Mouse (Mus musculus) MEL (cell line): ENCODE measurements around the gene Ufl1. TPM values are rescaled to one million over a fixed set of nuclear protein-coding genes. Genes with fewer than 3 reads are reported as not detected.

ENCODE experiments used
- DNase-seq: peaks from one replicate; pipeline ENCODE4 v3.0.0; 2011; ENCODE audit warnings: low read depth, low spot score
- H3K27ac ChIP-seq: 2 replicates; pipeline ENCODE4 v1.5.1; 2012; ENCODE audit warnings: low read depth, mild to moderate bottlenecking, control low read depth, low read length, moderate library complexity; ENCODE audit not compliant: control insufficient read depth
- H3K27me3 ChIP-seq, 2 experiments: fragments of 150-350 bp in 1 of 2; sonication (generic) in 1 of 2; 2 replicates each; pipeline ENCODE4 v1.6.1; 2012; ENCODE audit warnings: low read length in 2 of 2, mild to moderate bottlenecking in 2 of 2, improper control_type of control experiment in 1 of 2, moderate library complexity in 1 of 2; ENCODE audit not compliant: insufficient read depth in 2 of 2, control insufficient read depth in 1 of 2
- H3K36me3 ChIP-seq, 2 experiments: 2 replicates each; pipeline ENCODE4 v1.6.1; 2012 to 2014; ENCODE audit warnings: low read length in 2 of 2, improper control_type of control experiment in 1 of 2, inconsistent platforms in 1 of 2, mild to moderate bottlenecking in 1 of 2; ENCODE audit not compliant: insufficient read depth in 2 of 2, control insufficient read depth in 1 of 2
- H3K4me1 ChIP-seq, 2 experiments: fragments of 150-350 bp in 1 of 2; sonication (generic) in 1 of 2; 2 replicates each; pipeline ENCODE4 v1.6.1; 2012; ENCODE audit warnings: low read length in 2 of 2, improper control_type of control experiment in 1 of 2, mild to moderate bottlenecking in 1 of 2; ENCODE audit not compliant: insufficient read depth in 2 of 2, control insufficient read depth in 1 of 2
- H3K4me3 ChIP-seq, 2 experiments: fragments of 150-350 bp in 1 of 2; sonication (generic) in 1 of 2; 2 replicates each; pipeline ENCODE4 v1.5.1; 2012; ENCODE audit warnings: low read depth in 2 of 2, low read length in 2 of 2, mild to moderate bottlenecking in 2 of 2, moderate library complexity in 2 of 2, control low read depth in 1 of 2, improper control_type of control experiment in 1 of 2; ENCODE audit not compliant: control insufficient read depth in 1 of 2, insufficient read depth in 1 of 2
- H3K79me2 ChIP-seq: 2 replicates; pipeline ENCODE4 v1.6.1; 2012; ENCODE audit warnings: mild to moderate bottlenecking, low read length, moderate library complexity; ENCODE audit not compliant: control insufficient read depth, poor library complexity, insufficient read depth
- H3K9ac ChIP-seq: 2 replicates; pipeline ENCODE4 v1.6.1; 2012; ENCODE audit warnings: low read depth, mild to moderate bottlenecking, control low read depth, low read length, moderate library complexity; ENCODE audit not compliant: control insufficient read depth, poor library complexity, severe bottlenecking
- H3K9me3 ChIP-seq: fragments of 150-350 bp; sonication (generic); replicated peaks from 2 replicates; pipeline ENCODE4 v1.6.1; 2012; ENCODE audit warnings: mild to moderate bottlenecking, low read length, improper control_type of control experiment, moderate library complexity; ENCODE audit not compliant: insufficient read depth
- BHLHE40 ChIP-seq: IDR thresholded peaks from 2 replicates; pipeline ENCODE4 v1.6.1; 2012; ENCODE audit warnings: low read depth, mild to moderate bottlenecking, inconsistent platforms, low read length, improper control_type of control experiment, borderline replicate concordance
- CTCF ChIP-seq, 3 experiments: IDR thresholded peaks in 2 of 3; conservative IDR thresholded peaks in 1 of 3; 2 replicates each; pipeline ENCODE4 v1.5.1; 2011 to 2012; ENCODE audit warnings: low read length in 3 of 3, low read depth in 2 of 3, mild to moderate bottlenecking in 2 of 3, improper control_type of control experiment in 1 of 3, inconsistent platforms in 1 of 3, mixed read lengths in 1 of 3, moderate library complexity in 1 of 3; ENCODE audit not compliant: control insufficient read depth in 1 of 3, insufficient read depth in 1 of 3, poor library complexity in 1 of 3, severe bottlenecking in 1 of 3
- E2F4 ChIP-seq: IDR thresholded peaks from 2 replicates; pipeline ENCODE4 v1.6.1; 2011; ENCODE audit warnings: low read depth, low read length, improper control_type of control experiment, borderline replicate concordance
- ELF1 ChIP-seq: IDR thresholded peaks from 2 replicates; pipeline ENCODE4 v1.6.1; 2014; ENCODE audit warnings: low read depth, mild to moderate bottlenecking, inconsistent platforms, low read length, improper control_type of control experiment, moderate library complexity
- EP300 ChIP-seq, 2 experiments: IDR thresholded peaks; 2 replicates each; pipeline ENCODE4 v1.6.1; 2011; ENCODE audit warnings: improper control_type of control experiment in 2 of 2, low read length in 2 of 2, low read depth in 1 of 2, mild to moderate bottlenecking in 1 of 2
- GATA1 ChIP-seq: IDR thresholded peaks from 2 replicates; pipeline ENCODE4 v1.6.1; 2011; ENCODE audit warnings: low read depth, low read length, improper control_type of control experiment
- HCFC1 ChIP-seq: IDR thresholded peaks from 2 replicates; pipeline ENCODE4 v1.6.1; 2012; ENCODE audit warnings: low read depth, mild to moderate bottlenecking, inconsistent platforms, low read length, improper control_type of control experiment, moderate library complexity
- JUND ChIP-seq: IDR thresholded peaks from 2 replicates; pipeline ENCODE4 v1.6.1; 2011; ENCODE audit warnings: low read depth, mild to moderate bottlenecking, improper control_type of control experiment, low read length
- KAT2A ChIP-seq: conservative IDR thresholded peaks from 2 replicates; pipeline ENCODE4 v1.6.1; 2012; ENCODE audit warnings: low read depth, low read length, improper control_type of control experiment, inconsistent platforms
- MAFK ChIP-seq: IDR thresholded peaks from 2 replicates; pipeline ENCODE4 v1.6.1; 2011; ENCODE audit warnings: low read depth, mild to moderate bottlenecking, low read length, improper control_type of control experiment, borderline replicate concordance
- MAZ ChIP-seq: IDR thresholded peaks from 2 replicates; pipeline ENCODE4 v1.6.1; 2012; ENCODE audit warnings: low read depth, mild to moderate bottlenecking, inconsistent platforms, low read length, improper control_type of control experiment
- MXI1 ChIP-seq: IDR thresholded peaks from 2 replicates; pipeline ENCODE4 v1.6.1; 2011; ENCODE audit warnings: mild to moderate bottlenecking, low read depth, low read length, improper control_type of control experiment
- MYB ChIP-seq: IDR thresholded peaks from 2 replicates; pipeline ENCODE4 v1.6.1; 2011; ENCODE audit warnings: mild to moderate bottlenecking, low read depth, low read length, improper control_type of control experiment
- MYC ChIP-seq: IDR thresholded peaks from 2 replicates; pipeline ENCODE4 v1.6.1; 2011; ENCODE audit warnings: low read depth, mild to moderate bottlenecking, low read length, improper control_type of control experiment, moderate library complexity
- NELFE ChIP-seq: IDR thresholded peaks from 2 replicates; pipeline ENCODE4 v1.6.1; 2011; ENCODE audit warnings: low read depth, low read length, improper control_type of control experiment
- RAD21 ChIP-seq: IDR thresholded peaks from 2 replicates; pipeline ENCODE4 v1.6.1; 2011; ENCODE audit warnings: mild to moderate bottlenecking, low read depth, low read length, improper control_type of control experiment
- RCOR1 ChIP-seq: IDR thresholded peaks from 2 replicates; pipeline ENCODE4 v1.6.1; 2012; ENCODE audit warnings: low read depth, mild to moderate bottlenecking, inconsistent platforms, low read length, improper control_type of control experiment
- SMC3 ChIP-seq: IDR thresholded peaks from 2 replicates; pipeline ENCODE4 v1.6.1; 2011; ENCODE audit warnings: low read depth, low read length, improper control_type of control experiment
- ZC3H11A ChIP-seq: IDR thresholded peaks from 2 replicates; pipeline ENCODE4 v1.6.1; 2012; ENCODE audit warnings: low read depth, mild to moderate bottlenecking, inconsistent platforms, low read length, improper control_type of control experiment
- ZMIZ1 ChIP-seq: IDR thresholded peaks from 2 replicates; pipeline ENCODE4 v1.6.1; 2012; ENCODE audit warnings: low read depth, mild to moderate bottlenecking, inconsistent platforms, low read length, improper control_type of control experiment, moderate library complexity
- ZNF384 ChIP-seq: IDR thresholded peaks from 2 replicates; pipeline ENCODE4 v1.6.1; 2012; ENCODE audit warnings: low read depth, mild to moderate bottlenecking, inconsistent platforms, low read length, improper control_type of control experiment
- polyA plus RNA-seq, 2 experiments: library from polyadenylated mRNA; stranded (reverse) in 1 of 2; unstranded in 1 of 2; fragments of >175 nt in 1 of 2; fragments of >200 nt in 1 of 2; gene quantifications; 2 replicates each; pipeline versions ENCODE4 v1.2.1 to v1.2.4; 2012; ENCODE audit warnings: low replicate concordance in 2 of 2, low read depth in 1 of 2; ENCODE audit not compliant: insufficient read length in 2 of 2, insufficient read depth in 1 of 2, missing spikeins in 1 of 2
- total RNA-seq: library from RNA; depleted of rRNA; stranded (reverse); fragments of 300-350 nt; gene quantifications from 2 replicates; pipeline ENCODE4 v1.2.3, GENCODE M21; 2012

The Ufl1 gene
- total and polyA plus RNA-seq, 3 experiments = 17.3 to 344 (median 24.7) TPM

DNA sequence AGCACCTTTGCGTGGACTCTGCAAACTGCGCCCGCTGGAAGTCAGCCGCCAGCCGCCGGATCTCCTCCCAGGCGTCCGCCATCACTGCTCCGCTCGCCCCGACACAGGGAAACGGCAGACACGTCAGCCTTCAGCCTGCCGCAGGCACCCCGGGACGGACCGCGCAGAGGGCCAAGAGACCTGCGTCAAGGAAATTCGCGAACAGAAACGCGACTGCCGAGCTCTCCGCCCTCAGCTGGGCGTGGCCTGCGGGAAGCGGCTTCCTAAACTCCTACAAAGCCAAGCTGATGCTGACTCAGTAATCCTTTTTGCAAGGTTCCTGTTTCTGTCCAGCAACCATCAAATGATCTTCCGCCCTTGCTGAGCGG, at the start of gene Ufl1 (continued):
- TF ChIP-seq ZNF384 (no peak), GATA1 (no peak), MYC (peak; percentile 70)

DNA sequence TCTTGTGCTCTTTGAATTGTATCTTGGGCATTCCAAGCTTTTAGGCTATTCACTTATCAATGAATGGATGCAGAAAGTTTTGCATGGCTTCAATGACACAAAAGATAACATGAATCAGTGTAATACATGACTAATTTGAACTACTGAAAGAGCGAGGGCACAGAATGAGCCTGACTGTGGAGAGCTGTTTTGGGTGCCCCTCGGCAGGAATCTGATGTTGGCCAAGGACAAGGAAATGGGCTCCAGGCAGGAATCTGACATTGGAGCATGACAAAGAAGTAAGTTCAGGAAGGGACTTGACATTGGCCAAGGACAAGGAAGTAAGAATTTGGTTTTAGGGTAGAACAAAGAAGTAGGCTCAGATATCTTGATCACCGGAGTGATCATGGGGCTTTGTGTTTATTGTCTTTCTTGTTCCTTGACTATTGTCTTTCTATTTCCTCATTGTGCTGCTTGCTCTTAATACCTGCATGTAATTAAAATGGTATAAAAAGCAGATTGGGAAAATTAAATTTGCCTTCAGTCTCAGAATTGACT, 44.1 kb upstream of the Ufl1 start:
- no peak overlapping the region for H3K4me3 ChIP-seq
- no peaks in the 10 kb centered on the region for H3K27me3 ChIP-seq
- TF ChIP-seq RAD21 = no peak
- no peak for TF ChIP-seq MYB
- TF ChIP-seq JUND = no peak
- TF ChIP-seq HCFC1 = no peak
- TF ChIP-seq MAZ = no peak
- TF ChIP-seq KAT2A = no peak
- TF ChIP-seq MXI1 = no peak
- no peak for TF ChIP-seq SMC3
- TF ChIP-seq BHLHE40 = no peak
- TF ChIP-seq MAFK = no peak
- TF ChIP-seq ZC3H11A = no peak
- TF ChIP-seq MYC = no peak
- TF ChIP-seq ZMIZ1 = no peak
- no peak for TF ChIP-seq RCOR1
- TF ChIP-seq NELFE = no peak
- TF ChIP-seq EP300 (IDR thresholded peaks at IDR 0.05; ENCODE audit: low read depth in 1 of 2, low read length in 2 of 2) = no peak
- no peak for TF ChIP-seq ELF1
- no peak for TF ChIP-seq E2F4
- no peak for TF ChIP-seq CTCF (IDR thresholded peaks at IDR 0.05 in 2 of 3, conservative IDR thresholded peaks at IDR 0.05 in 1 of 3; ENCODE audit: control insufficient read depth in 1 of 3, insufficient read depth in 1 of 3, low read depth in 2 of 3, low read length in 3 of 3, poor library complexity in 1 of 3, severe bottlenecking in 1 of 3)
- no peaks in the 10 kb centered on the region for H3K9me3 ChIP-seq
- no peak for DNase-seq
- H3K27ac ChIP-seq = no peak overlapping the region
- H3K4me1 ChIP-seq = peaks cover 12 to 18% of the 10 kb centered on the region in 2 experiments
- H3K9ac ChIP-seq = no peak overlapping the region
- H3K79me2 ChIP-seq = no peaks in the 10 kb centered on the region
- H3K36me3 ChIP-seq = peaks cover 0 to 32% of the 10 kb centered on the region in 2 experiments; a peak in 2 of 4 replicates
